Comparison of ENCODE assay signal across 18 mouse cellular contexts in the genomic region with DNA sequence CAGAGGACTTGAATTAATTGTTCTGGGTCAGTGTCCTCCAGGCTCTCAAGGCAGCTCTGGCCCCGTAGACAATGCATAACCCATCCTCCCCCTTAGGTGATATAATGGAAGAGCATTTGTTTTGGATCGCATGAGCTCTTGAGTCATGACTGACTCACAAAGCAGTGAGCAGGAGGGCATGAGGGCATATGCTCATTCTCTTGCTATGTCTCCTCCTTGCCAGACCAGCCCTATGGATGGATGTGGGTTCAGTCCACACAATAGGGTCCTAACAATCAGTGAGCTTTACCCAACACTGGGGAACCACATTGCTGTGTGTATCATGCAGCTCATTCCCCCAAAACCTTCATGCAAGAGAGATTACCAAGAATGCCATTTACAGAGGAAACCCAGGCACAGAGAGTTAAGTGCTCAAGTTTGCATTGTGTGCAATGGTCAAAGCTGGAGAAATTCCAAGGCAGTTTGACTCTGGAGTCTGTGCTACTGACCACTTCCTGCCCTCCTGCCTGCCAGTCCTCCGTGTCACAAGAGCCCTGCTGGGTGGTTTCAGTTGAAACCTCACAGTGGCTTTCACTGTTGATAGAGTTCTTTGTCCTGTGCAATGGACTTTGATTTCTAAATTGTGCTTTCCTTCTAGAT.
DNase-seq lines count a peak whose midpoint lies in the region.
"Had no signal": no experiment of that assay in that cellular context is flagged by ENCODE, and none has a peak within 500 bp of the region (broad histone marks: within the 10 kb centered on the region; RNA-seq: fewer than 3 reads in every experiment).

No protein-coding gene starts in this region.

- peak; percentile 12 to 74 for DNase-seq in adrenal gland, adult (ENCODE audit: inconsistent age in 2 of 2, low spot score in 1 of 2)
- no peak for DNase-seq in adrenal gland, postnatal 10 days
- DNase-seq in kidney, postnatal 10 days: peak; percentile 16
- DNase-seq in kidney, adult 18-20 months: no peak
- peak; percentile 97 for DNase-seq in Muller cell, postnatal 12 days (ENCODE audit: inconsistent ontology term)
- DNase-seq in fibroblast of lung, adult 2 months (ENCODE audit: low read depth): peak; percentile 34
- no peak for DNase-seq in gastrocnemius, postnatal 10 days
- DNase-seq in spleen, adult 12 weeks (ENCODE audit: low spot score): no peak
- DNase-seq: cerebellum, adult 18-20 months; cerebellum, postnatal 25 days; embryo, embryonic 11 days; gastrocnemius, adult 2 months; heart, adult 2 months; heart, postnatal 36 days; layer of hippocampus, adult 9-11 months; lung, adult 18-20 months; right cerebral cortex, adult 18-20 months; thymus, postnatal 14 days had no signal

Comparison
In these comparisons a context has a peak if more than half of its experiments do, and no peak if none do; other contexts are left out.
1. DNase-seq: peak in adrenal gland, adult (2 of 2), kidney, postnatal 10 days (single experiment), Muller cell, postnatal 12 days (single experiment) and fibroblast of lung, adult 2 months (single experiment); none in adrenal gland, postnatal 10 days (single experiment), kidney, adult 18-20 months (single experiment), gastrocnemius, postnatal 10 days (single experiment) and spleen, adult 12 weeks (single experiment).